Mouse (Mus musculus) limb, embryonic 15.5 days (tissue): Measurements from ENCODE around the gene Col25a1. TPM values are rescaled to one million over a fixed set of nuclear protein-coding genes. Genes with fewer than 3 reads are reported as not detected.

Source experiments
- ATAC-seq: fragments of 200-750 bp; cut with Nextera tagmentation; 2 replicates; pipeline ENCODE4 v1.8.0; 2017; ENCODE audit warnings: low read depth, moderate TSS enrichment; ENCODE audit not compliant: insufficient number of reproducible peaks, low FRiP score, low TSS enrichment
- H3K27ac ChIP-seq: fragments of 300-500 bp; sonication (generic); 2 replicates; pipeline ENCODE4 v1.5.1; 2015; ENCODE audit warnings: moderate library complexity, mild to moderate bottlenecking, inconsistent platforms
- H3K27me3 ChIP-seq: fragments of 300-500 bp; sonication (generic); 2 replicates; pipeline ENCODE4 v1.6.1; 2015; ENCODE audit warnings: inconsistent platforms
- H3K36me3 ChIP-seq: fragments of 300-500 bp; sonication (generic); 2 replicates; pipeline ENCODE4 v1.6.1; 2015; ENCODE audit warnings: inconsistent platforms
- H3K4me1 ChIP-seq: fragments of 300-500 bp; sonication (generic); 2 replicates; pipeline ENCODE4 v1.6.1; 2015; ENCODE audit warnings: inconsistent platforms
- H3K4me2 ChIP-seq: fragments of 300-500 bp; sonication (generic); 2 replicates; pipeline ENCODE4 v1.6.1; 2015; ENCODE audit warnings: mild to moderate bottlenecking, inconsistent platforms
- H3K4me3 ChIP-seq: fragments of 300-500 bp; sonication (generic); 2 replicates; pipeline ENCODE4 v1.5.1; 2015; ENCODE audit warnings: mild to moderate bottlenecking, inconsistent platforms
- H3K9ac ChIP-seq: fragments of 300-500 bp; sonication (generic); 2 replicates; pipeline ENCODE4 v1.6.1; 2015; ENCODE audit warnings: inconsistent platforms
- H3K9me3 ChIP-seq: fragments of 300-500 bp; sonication (generic); 2 replicates; pipeline ENCODE4 v1.6.1; 2016; ENCODE audit warnings: inconsistent platforms
- WGBS: fragments of 180-500 bp; shearing (Covaris S2); methylation state at CpG from one replicate; pipeline ENCODE4 v1.1.7; 2015; 5-methylcytosine and 5-hydroxymethylcytosine counted together
- polyA plus RNA-seq: library from polyadenylated mRNA; unstranded; fragments of >200 nt; fragmentation: Nextera tagmentation; extraction: Ambion mirVana; gene quantifications from 2 replicates; pipeline ENCODE4 v1.2.1, GENCODE M21; 2015

The Col25a1 gene
- polyA plus RNA-seq, 1 experiment from 2014 or later: 7.5 TPM

DNA sequence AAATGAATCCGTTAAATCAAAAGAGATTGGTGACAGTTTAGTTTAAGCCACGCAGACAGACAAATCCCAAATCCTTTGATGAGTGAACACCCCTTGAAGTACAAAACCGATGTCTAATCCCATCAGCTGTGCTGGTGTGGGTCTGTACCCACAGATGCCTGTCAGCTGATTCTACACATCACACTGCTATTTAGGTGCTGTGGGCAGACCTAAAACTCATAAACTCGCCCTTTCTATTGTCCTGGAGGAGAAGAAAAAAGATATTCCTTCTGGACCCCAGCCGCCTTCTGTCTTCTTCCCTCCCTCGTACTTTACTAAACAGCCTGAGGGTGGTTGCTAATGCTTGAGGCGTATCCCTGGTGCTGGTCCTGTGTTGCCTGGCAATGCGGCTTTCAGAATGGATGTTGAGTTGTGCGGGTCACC lies 387.2 kb downstream of the Col25a1 start:
- no peaks in the 10 kb centered on the region for H3K36me3 ChIP-seq
- ATAC-seq: no peak
- no peak overlapping the region for H3K27ac ChIP-seq

DNA sequence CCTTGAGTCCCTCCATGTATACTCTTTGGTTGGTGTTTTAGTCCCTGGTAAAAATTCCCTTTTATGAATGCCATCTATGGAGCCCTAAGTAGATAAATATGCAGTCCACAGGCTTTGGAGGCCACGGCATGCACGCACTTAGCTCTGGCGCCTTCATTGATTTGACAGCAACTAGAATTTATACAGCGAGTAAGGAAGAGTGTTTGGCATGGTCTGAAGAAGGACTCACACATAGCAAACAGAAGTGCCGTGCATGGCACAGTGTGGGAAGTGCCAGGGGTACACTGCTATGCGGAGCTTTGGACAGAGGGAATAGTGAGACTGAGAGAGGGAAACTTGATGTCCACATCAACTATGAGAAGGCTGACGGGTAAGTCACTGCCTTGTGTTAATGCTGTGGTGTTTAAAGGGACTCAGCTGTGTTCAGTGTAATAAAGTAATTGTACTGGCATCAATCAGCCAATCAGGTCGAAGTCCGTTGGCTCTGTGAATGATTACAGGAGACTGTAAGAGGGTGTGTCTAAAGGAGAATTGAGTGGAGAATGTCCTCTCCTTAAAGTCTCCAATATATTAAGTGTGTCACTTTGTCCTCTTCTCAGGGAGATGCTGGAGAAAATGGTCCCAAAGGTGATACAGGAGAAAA lies 390.7 kb downstream of the Col25a1 start:
- WGBS: 79% methylated on average over 9 of the region's 9 CpGs
- Histone ChIP-seq H3K4me2 (no peak overlapping the region), H3K27me3 (0 out of 2 replicates have a peak, but pooled peaks cover 4% of the 10 kb centered on the region), H3K9me3 (no peaks in the 10 kb centered on the region), H3K4me1 (0 out of 2 replicates have a peak, but pooled peaks cover 4% of the 10 kb centered on the region), H3K36me3 (no peaks in the 10 kb centered on the region), H3K4me3 (no peak overlapping the region), H3K9ac (no peak overlapping the region), H3K27ac (no peak overlapping the region)
- ATAC-seq: no peak

More for the DNA sequence above, 387.2 kb downstream of the Col25a1 start:
- 61% methylated on average over 9 of the region's 9 CpGs for WGBS
- no peaks in the 10 kb centered on the region for H3K9me3 ChIP-seq
- 0 out of 2 replicates have a peak, but pooled peaks cover 4% of the 10 kb centered on the region for H3K27me3 ChIP-seq
- no peak overlapping the region for H3K4me2 ChIP-seq
- H3K9ac ChIP-seq: no peak overlapping the region
- no peaks in the 10 kb centered on the region for H3K4me1 ChIP-seq
- no peak overlapping the region for H3K4me3 ChIP-seq

DNA sequence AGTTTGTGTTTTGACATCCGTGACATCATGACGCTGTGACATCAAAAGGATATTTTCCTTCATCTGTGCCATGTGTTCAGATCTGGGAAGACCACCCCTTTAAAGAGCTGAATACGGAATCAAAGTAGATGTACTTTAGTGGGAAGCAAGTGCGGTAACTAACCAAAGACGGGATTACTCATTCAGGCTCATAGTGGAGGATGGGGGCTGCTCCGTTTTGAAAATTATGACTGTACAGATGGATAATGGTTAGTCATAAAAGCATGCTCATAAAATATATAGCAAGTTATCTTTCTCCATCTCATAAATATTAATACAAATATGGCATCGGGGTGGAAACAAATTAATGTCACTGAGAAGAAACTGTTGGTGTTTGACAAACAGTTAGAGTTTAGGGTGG lies 391.7 kb downstream of the Col25a1 start:
- Histone ChIP-seq H3K4me3 (no peak overlapping the region), H3K36me3 (no peaks in the 10 kb centered on the region), H3K27ac (no peak overlapping the region), H3K27me3 (0 out of 2 replicates have a peak, but pooled peaks cover 6% of the 10 kb centered on the region), H3K9ac (no peak overlapping the region), H3K4me1 (0 out of 2 replicates have a peak, but pooled peaks cover 4% of the 10 kb centered on the region), H3K9me3 (no peaks in the 10 kb centered on the region), H3K4me2 (no peak overlapping the region)
- no peak for ATAC-seq
- WGBS: 73% methylated on average over 7 of the region's 7 CpGs

DNA sequence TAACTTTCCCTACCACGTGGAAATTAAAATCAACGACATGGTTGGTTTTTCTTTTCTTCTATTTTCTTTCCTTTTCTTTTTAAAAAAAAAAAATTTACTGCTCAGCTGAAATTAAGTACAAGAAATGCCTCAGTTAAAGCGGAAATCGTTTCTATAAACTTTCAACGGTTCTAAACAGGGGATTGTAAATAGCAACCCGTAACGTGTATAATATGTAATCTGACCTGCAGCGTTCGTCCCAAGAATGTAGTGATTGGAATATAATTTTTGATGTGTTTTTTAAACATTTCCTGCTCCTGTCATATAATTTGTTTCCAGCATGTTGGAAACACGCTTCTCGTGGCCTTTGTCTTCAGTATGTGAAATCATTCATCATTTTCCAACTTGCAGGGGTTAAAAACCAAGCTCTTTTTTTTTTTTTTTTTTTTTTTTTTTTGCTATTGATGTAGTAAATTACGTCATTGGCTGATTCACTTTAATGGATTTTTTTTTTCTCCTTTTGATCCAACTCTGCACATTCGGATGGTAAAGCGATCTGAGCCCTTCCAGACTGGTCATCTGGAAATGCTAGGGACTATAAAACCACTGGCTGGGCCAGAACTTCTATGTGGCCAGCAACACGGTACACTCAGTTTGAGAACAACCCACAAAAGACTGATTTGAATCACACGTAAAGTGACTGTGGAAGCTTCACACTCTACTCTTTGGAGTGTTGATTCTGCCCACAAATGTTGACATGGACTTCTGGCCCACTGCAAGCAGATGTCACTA lies 393.3 kb downstream of the Col25a1 start:
- no peak for ATAC-seq
- Histone ChIP-seq H3K36me3 (no peaks in the 10 kb centered on the region), H3K9me3 (no peaks in the 10 kb centered on the region), H3K27me3 (peaks cover 7% of the 10 kb centered on the region; the same call in 1 of the 2 replicates), H3K27ac (no peak overlapping the region), H3K4me2 (no peak overlapping the region), H3K4me3 (no peak overlapping the region), H3K4me1 (0 out of 2 replicates have a peak, but pooled peaks cover 4% of the 10 kb centered on the region), H3K9ac (no peak overlapping the region)
- 29% methylated on average over 16 of the region's 16 CpGs for WGBS

DNA sequence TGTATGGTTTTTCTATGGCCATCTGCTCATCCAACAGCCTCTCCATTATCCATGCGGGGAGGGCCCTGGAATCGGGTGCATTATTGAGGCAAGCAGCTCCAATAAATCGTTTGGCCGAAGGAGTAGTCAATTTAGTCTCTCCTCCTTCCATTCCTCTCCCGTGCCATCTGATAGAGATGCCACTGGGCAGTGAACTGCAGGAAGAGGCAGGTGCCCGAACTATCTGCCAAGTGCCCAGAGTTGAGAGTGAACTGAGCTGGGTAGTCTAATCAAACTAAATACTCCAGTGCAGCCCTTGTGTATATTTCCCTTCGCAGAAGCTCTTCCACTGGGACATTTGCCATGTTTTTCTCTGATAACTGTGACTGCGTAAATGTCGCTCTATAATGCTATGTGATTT lies 403.7 kb downstream of the Col25a1 start:
- Histone ChIP-seq H3K4me1 (no peaks in the 10 kb centered on the region), H3K4me2 (no peak overlapping the region), H3K4me3 (no peak overlapping the region), H3K27me3 (no peaks in the 10 kb centered on the region), H3K36me3 (no peaks in the 10 kb centered on the region), H3K9ac (no peak overlapping the region), H3K27ac (no peak overlapping the region), H3K9me3 (no peaks in the 10 kb centered on the region)
- no peak for ATAC-seq
- 84% methylated on average over 9 of the region's 9 CpGs for WGBS

DNA sequence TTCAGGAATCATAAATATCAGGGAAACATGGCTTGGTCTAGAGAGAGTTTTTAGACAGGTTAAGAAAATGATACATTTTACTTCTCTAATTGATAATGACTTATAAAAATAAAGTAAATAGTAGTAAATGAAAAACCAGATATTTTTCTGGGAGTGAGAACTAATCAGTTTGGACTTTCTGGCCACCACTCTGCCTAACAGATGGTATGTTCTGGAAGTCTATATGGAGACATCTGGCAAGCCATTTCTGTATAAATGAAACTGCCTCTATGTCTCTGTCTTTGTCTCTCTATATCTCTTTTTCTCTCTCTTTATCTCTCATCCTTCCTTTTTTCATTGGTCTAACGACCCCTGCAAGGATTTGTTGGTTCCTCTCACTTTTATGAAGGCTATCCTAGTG lies 410.2 kb downstream of the Col25a1 start:
- WGBS: 56% methylated on average over 1 of the region's 1 CpGs
- no peak overlapping the region for H3K27ac ChIP-seq

DNA sequence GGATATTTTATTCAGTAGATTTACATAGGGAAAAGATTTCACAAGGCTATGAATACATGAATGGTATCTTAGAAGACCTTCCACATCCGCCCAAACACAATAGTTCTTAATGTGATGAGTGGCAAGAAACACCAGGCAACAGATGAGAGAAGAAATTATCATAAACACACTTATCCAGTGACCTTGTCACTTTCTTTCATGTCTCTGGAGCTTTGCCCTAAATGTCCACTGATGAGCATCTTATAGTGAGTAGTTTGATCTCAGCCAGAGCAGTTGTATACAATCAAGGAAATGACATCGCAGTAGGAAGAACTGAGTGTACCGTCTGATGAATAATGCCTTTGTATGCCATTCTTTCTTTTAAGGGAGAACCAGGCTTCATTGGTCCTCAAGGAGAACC lies 414.7 kb downstream of the Col25a1 start:
- no peaks in the 10 kb centered on the region for H3K27me3 ChIP-seq
- ATAC-seq: no peak
- H3K27ac ChIP-seq: no peak overlapping the region
- H3K4me3 ChIP-seq: no peak overlapping the region
- H3K4me2 ChIP-seq: no peak overlapping the region
- no peak overlapping the region for H3K9ac ChIP-seq
- no peaks in the 10 kb centered on the region for H3K9me3 ChIP-seq
- WGBS: 88% methylated on average over 3 of the region's 3 CpGs
- H3K4me1 ChIP-seq: no peaks in the 10 kb centered on the region
- no peaks in the 10 kb centered on the region for H3K36me3 ChIP-seq

More for the DNA sequence above, 410.2 kb downstream of the Col25a1 start:
- H3K4me1 ChIP-seq: no peaks in the 10 kb centered on the region
- no peak for ATAC-seq
- H3K9me3 ChIP-seq: no peaks in the 10 kb centered on the region
- H3K4me3 ChIP-seq: no peak overlapping the region
- H3K4me2 ChIP-seq: no peak overlapping the region
- H3K9ac ChIP-seq: no peak overlapping the region
- no peaks in the 10 kb centered on the region for H3K27me3 ChIP-seq
- no peaks in the 10 kb centered on the region for H3K36me3 ChIP-seq

DNA sequence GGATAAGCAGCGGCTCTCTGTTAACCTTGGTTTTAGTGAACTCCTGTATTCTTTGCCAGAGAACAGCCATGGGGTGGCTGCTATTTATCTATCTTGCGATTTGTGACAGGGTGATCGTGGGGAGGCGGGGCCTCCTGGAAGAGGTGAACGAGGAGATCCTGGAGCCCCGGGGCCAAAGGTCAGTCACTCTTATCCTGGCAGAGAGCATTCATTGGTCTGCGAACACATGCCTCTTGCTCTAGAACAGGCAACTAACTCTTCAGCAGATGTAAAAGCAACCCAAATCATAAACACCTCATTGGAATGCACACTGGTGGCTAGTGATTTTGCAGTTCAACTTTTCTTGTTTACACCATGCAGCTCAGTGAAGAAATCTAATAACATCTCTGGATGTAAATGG lies 417.8 kb downstream of the Col25a1 start:
- Histone ChIP-seq H3K36me3 (no peaks in the 10 kb centered on the region), H3K9ac (no peak overlapping the region), H3K27me3 (no peaks in the 10 kb centered on the region), H3K4me1 (no peaks in the 10 kb centered on the region), H3K9me3 (no peaks in the 10 kb centered on the region), H3K4me3 (no peak overlapping the region), H3K27ac (no peak overlapping the region), H3K4me2 (no peak overlapping the region)
- WGBS: 71% methylated on average over 7 of the region's 7 CpGs
- ATAC-seq: no peak

DNA sequence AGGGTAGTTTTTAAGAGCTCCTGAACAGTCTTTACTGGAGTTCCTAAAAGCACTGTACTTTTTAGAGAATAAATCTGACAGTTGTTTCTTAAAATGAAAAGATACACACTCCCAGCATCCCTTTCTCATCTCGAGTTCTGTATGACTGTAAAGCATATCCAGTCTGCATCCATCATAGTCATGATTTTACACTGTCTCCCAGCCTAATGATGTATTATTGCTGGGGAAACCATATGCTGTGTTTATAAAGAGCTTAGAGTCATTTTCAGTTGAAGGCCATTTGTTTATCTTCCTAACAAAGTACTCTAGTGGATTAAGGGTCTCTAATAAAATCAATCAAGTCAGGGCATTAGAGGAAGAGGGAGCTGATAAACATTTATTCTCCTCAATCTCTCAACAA lies 425.0 kb downstream of the Col25a1 start:
- Histone ChIP-seq H3K9me3 (no peaks in the 10 kb centered on the region), H3K27me3 (no peaks in the 10 kb centered on the region), H3K27ac (no peak overlapping the region), H3K4me3 (no peak overlapping the region), H3K4me2 (no peak overlapping the region), H3K4me1 (no peaks in the 10 kb centered on the region), H3K9ac (no peak overlapping the region), H3K36me3 (no peaks in the 10 kb centered on the region)
- WGBS: 47% methylated on average over 1 of the region's 1 CpGs
- ATAC-seq: no peak

DNA sequence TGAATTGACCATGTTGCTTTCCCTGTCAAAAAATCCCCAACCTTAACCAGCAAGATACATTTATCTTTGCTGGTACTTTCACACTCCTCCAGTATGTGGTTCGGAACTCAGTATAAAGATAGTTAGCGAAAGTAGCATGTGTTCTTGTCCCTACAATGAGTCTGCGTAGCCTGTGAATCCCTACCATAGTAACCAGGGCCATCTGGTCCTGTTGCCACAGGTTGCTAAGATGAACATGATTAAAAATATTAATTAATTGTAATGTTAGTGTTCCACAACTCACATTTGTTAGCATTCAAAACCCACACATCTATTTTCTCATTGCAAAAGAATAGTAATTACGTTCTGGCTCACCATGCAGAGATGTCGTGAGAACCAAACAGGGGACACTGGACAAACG lies 434.3 kb downstream of the Col25a1 start:
- ATAC-seq: no peak
- Histone ChIP-seq H3K27ac (no peak overlapping the region), H3K27me3 (no peaks in the 10 kb centered on the region), H3K4me3 (no peak overlapping the region), H3K4me2 (no peak overlapping the region), H3K9ac (no peak overlapping the region), H3K4me1 (no peaks in the 10 kb centered on the region), H3K9me3 (no peaks in the 10 kb centered on the region), H3K36me3 (no peaks in the 10 kb centered on the region)
- WGBS: 93% methylated on average over 6 of the region's 6 CpGs

DNA sequence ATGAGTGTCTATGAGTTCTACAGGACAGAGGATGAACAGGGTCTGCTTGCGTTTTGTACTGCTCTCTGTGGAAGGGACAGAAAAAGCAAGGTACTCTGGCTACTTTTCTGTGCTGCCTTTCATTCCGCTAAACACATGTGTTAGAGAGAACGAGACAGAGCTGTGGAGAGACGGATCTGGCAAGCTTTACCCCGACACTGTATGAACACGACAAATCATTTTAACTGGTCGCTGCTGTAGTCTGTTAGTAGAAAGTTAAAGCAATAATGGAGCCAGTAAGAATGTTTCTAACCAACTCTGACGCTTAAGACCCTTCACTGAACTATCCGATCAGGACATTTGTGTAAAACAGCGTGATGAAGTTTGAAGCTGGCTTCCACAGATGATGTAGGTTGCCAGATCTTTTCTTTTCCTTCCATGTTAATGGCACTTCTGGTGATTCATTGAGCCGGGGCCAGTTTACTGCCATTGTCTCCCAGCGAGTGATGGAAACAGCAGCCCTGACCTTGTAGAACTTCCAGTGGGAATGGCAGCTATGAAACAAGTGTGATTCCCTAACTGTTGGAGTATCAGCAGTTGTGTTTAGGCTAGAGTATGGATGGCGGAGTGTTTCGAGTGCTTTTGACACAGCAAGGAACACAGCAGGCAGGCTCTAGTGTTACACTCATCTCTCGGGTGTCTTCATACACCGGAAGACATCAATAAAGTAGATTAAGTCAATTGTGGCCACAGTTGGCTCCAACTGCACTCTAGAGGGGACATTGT lies 437.2 kb downstream of the Col25a1 start:
- no peak for ATAC-seq
- H3K27ac ChIP-seq: no peak overlapping the region

DNA sequence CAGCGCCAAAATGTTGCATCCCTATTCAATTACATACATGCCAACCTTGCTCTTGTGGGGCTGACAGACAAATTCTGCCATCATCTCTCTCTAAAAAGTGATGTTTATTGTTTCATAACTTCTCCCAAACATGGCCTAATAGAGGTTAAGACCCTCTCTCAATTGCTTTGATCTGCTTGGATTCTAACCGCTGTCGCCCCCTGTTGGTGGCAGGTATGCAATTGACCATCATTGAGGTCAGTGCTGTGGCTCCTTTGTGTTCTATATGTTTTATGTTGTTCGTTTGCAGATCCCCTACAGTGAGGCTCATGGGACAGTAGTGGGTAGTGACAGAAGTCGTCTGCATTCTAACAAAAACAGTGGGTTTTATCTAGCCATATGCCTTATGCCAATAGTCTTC lies 441.9 kb downstream of the Col25a1 start:
- Histone ChIP-seq H3K4me2 (no peak overlapping the region), H3K4me3 (no peak overlapping the region), H3K9me3 (no peaks in the 10 kb centered on the region), H3K4me1 (no peaks in the 10 kb centered on the region), H3K36me3 (no peaks in the 10 kb centered on the region), H3K27ac (no peak overlapping the region), H3K9ac (no peak overlapping the region), H3K27me3 (no peaks in the 10 kb centered on the region)
- 80% methylated on average over 5 of the region's 5 CpGs for WGBS
- ATAC-seq: no peak

More for the DNA sequence above, 437.2 kb downstream of the Col25a1 start:
- H3K9me3 ChIP-seq: no peaks in the 10 kb centered on the region
- H3K4me1 ChIP-seq: no peaks in the 10 kb centered on the region
- 56% methylated on average over 16 of the region's 16 CpGs for WGBS
- H3K27me3 ChIP-seq: no peaks in the 10 kb centered on the region
- no peak overlapping the region for H3K9ac ChIP-seq
- no peaks in the 10 kb centered on the region for H3K36me3 ChIP-seq
- H3K4me3 ChIP-seq: no peak overlapping the region
- H3K4me2 ChIP-seq: no peak overlapping the region
